Mouse (Mus musculus) v-Abl transformed pro-B cells (cell line): ENCODE measurements around the gene Tmc3.

Source experiments
- in situ Hi-C, 2 experiments: fragments of 400-800 bp; cut with MboI; formaldehyde crosslinking; loops; one replicate each; pipeline ENCODE4 v1.15.1; 2025; ENCODE audit not compliant: unreplicated experiment in 2 of 2

The Tmc3 gene

DNA sequence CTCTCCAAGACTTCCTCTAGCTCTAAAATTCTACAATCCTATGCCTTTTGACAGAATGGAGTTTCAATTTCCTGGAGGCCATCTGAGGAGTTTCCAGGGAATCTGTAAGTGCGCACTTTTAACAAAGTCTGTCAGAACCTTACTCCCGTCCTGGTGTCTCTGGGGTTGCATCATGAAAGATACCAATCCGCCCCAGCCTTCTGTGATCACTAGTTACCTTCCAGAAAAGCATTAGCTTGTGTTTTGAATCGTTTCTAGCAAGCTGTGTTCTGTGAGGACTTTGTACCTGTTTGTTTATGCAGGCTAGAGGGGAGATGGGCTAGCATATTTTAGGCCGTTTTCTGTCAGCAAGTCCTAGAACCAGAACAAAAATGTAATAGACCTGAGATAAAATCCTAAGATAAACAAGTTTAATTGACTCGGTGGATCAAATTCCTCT lies 48.0 kb downstream of the Tmc3 start:
- in situ Hi-C loops = loop anchor here in 1 of 2 experiments (25.0 kb wide), 1 partner anchor 1055 kb away; the partner anchor contains the start of gene Zfand6

DNA sequence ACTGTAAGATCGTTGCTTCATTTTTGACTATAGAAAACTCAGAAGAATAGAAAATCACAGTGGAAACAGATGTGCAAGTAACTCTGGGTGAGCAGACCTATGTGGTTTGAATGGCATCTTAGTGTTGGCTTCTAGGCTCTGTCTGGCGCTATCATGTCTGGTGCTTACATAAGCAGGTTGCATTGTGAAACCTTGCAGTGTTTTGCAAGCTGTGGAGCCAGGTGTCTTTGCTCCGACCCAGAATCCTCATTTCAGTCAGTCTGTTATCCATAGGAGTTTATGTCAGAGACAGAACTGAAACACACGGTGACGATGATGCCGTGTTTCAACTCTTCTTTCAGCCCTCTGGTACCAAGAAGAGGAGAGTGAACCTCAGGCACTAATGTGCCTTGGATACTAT lies 49.1 kb downstream of the Tmc3 start:
- in situ Hi-C loops = loop anchor here in 1 of 2 experiments (25.0 kb wide), 1 partner anchor 1053 kb away; the partner anchor contains the start of gene Zfand6

DNA sequence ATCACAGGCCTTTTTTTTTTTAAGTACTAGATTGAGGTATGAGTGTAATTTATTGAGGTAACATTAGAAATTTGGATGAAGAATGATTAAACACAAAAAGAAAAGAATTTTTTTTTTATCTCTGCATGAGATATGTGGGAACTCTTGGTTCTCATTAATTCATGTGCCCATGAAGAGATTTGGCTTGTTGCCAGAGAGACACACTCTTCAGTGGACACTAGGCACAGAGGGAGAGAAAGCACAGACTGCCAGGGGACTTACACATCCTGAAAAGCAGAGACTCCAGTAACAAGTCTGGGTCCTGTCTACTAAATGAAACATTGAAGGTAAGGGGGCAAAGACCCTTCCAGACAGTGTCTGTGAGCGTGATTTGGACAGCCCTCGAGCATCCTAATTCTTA lies 51.0 kb downstream of the Tmc3 start:
- in situ Hi-C loops = loop anchor here in 1 of 2 experiments (25.0 kb wide), 1 partner anchor 1052 kb away; the partner anchor contains the start of gene Zfand6

DNA sequence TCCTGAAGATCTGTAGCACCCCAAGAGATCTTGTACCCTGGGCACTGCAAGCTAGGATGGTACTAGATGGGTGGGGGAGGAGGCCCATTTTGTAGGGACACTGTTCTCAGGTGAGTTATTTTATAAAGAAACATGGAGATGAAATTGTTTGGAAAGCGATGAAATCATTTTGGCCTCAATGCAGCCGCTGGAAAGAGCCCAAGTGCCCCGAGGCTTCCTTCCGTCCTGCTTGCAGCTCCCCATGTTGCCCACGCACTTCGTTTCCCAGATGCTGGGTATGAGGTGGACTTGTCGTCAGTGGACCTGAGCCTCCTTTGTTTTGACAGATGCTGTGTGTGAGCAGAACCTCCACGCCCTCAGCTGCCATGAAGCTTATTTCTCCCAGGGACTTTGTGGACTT lies 51.7 kb downstream of the Tmc3 start:
- in situ Hi-C loops = loop anchor here in 1 of 2 experiments (25.0 kb wide), 1 partner anchor 1051 kb away; the partner anchor contains the start of gene Zfand6

DNA sequence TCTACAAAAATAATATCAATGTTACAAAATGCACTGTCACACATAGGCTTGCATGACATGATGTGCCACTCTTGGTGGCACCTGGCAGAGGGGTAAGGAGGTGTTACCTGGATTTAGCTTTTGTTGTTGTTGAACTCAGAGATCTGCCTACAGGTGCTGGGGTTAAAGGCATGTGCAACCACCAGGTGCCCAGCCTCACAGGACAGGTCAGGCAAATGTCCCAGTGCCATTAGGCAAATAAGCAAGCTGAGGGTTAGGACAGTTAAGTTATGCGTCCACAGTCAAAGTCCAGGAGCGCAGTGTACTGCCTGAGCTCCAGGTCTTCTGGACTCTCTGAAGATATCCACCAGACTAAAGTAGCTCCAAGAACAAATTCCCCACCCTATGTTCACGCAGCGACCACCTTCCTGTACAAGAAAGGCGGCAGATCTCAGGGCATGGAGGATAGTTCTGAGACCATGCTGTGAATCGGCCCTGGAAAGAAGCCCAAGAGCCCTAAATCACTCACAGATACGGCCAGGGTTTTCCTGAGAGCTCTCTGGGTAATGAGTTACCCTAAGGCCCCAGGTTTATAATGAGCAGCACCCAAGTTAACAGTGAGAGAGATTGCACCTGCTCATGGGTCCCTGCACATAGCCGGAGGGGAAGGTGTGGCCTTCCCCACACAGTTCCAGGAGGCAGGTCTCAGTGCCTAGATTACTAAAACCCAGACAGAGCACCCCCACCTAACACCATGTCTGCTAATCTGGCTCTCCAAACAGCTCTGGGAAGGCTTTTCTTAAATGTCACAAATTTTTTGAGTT lies 53.3 kb downstream of the Tmc3 start:
- in situ Hi-C loops = loop anchor here in 1 of 2 experiments (25.0 kb wide), 1 partner anchor 1049 kb away; the partner anchor contains the start of gene Zfand6

DNA sequence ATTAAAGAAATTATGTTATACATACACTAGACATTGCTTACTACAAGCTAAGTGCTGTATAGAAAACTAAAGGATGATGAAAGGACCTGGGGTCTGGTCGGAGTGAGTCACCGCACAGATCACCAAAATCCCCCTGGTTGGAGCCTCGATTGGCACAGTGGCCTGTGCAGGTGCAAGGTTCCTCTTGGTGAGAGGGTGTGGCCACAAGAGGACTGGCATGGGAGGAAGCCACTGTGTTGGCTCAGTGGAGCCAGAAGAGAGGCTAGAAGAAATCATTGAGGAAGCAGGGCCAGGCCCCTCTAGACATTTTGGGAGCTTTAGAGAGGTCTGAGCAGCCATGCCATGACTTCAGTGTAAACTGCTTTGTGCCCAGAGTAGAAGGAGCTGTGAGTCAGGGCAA lies 54.4 kb downstream of the Tmc3 start:
- in situ Hi-C loops = loop anchor here in 1 of 2 experiments (25.0 kb wide), 1 partner anchor 1048 kb away; the partner anchor contains the start of gene Zfand6

DNA sequence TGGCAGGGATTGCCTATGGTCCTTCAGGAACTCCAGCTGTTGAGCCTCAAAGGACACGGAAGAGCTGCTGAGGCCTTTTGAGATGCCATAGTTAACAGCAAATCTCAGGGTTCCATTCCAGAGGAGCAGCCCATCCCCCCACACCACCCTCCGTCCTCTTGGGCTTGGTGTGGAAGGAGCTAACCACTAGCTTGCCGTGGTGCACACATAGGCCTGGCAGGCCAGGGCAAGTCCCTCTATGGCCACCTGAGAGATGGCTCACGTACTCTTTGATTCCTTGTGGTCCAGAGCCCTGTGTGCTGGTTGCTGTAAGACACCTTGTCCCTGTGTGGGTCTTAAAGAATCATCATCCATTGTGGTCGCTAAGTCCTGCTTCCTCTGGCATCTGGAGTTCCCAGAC lies 55.9 kb downstream of the Tmc3 start:
- in situ Hi-C loops = loop anchor here (10.0 to 25.0 kb wide), 2 partner anchors 164 to 1047 kb away; partner anchors contain the start of gene Zfand6 (in 1 of the 2)

DNA sequence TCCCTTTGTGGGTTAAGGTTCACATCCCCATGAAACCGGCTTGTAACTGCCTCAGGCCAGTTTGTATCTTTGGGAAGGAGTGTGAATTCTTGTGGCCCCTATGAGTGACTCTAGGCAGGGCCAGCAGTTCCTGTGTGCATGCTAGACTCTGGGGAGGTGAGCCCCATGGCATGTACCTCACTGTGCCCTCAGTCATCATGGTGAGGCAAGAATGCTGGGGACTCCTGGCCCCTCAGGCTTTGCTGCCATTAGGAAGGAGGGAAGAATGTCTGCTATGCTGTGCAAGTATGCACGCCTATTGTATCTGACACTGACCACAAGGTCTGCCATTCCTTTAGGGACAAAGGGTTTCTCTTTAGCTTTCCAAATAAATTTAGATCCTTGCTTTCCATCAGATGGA lies 56.4 kb downstream of the Tmc3 start:
- in situ Hi-C loops = loop anchor here (10.0 to 25.0 kb wide), 2 partner anchors 164 to 1046 kb away; partner anchors contain the start of gene Zfand6 (in 1 of the 2)

DNA sequence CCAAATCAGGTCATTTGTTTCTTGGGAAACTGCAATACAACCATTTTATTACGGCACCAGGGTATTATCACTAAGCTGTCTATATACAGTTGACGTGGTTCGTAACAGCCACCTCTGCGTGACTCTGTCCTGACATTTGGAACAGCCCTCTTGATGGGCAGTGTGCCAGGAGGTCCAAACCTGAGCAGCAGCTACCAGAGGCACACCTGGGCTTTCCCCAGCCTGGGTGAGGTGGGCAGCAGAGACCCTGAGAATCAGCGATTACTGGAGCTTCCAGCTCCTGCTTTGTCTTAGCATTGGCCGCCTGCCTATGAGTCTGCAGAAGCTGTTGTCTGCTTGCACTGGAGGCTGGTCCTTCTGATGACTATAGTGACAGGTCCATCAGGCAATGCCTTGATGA lies 58.9 kb downstream of the Tmc3 start:
- in situ Hi-C loops = loop anchor here (10.0 to 25.0 kb wide), 2 partner anchors 161 to 1044 kb away; partner anchors contain the start of gene Zfand6 (in 1 of the 2)

DNA sequence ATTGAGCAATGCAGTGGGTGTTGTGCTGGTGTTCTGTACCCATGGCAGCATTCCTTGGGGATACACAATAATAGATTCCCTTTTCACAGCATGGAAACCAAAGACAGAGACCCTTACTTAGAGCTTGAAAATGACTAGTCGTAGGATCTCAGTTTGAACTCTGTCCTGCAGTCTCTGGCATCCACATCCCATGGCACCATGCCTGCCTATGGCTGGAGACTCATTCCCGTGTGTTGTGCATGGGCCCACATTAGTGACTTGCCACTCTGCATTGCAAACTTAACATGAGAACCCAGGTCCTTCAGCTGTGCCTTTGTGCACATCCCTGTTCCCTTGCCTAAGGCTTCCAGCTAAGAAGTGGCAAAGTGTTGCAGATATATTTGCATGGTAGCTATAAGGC lies 60.0 kb downstream of the Tmc3 start:
- in situ Hi-C loops = loop anchor here (10.0 to 25.0 kb wide), 2 partner anchors 160 to 1043 kb away; partner anchors contain the start of gene Zfand6 (in 1 of the 2)

DNA sequence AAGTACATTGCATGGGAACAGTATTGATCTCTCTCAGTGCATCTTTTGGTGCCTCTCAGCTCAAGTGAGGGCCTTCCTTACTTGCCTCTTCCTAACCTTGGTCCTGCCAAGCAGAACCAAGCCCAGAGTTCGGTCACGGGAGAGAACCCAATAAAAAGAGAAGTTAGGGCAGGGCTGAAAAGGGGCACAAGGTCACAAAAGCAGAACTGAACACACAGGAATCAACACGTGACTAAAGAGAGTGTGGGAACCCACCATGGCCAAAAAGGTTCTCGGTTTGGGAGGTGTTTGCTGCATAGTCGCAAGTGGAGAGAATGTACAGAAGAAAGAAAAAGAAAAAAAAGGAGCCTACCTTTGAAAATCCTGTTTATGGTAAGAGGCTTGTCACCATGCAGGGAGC lies 60.7 kb downstream of the Tmc3 start:
- in situ Hi-C loops = loop anchor here (10.0 to 25.0 kb wide), 2 partner anchors 159 to 1042 kb away; partner anchors contain the start of gene Zfand6 (in 1 of the 2)

DNA sequence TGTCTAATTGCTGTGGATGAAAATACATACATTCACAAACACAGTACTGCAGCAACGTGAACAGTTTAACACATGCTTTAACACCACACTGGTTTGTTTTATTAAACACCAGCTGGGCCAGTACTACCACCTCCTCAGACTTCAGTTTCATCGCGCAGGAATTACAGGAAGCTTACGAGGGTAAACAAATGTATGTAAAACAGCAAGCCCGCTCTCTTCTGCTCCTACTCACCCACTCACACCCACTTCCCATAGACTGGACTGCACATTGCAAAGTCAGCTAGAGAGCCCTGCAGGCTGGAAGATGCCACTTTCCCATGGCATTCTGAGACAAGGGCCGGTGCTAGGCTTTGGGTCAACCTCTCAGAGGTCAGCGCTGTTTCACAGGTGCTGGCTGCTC lies 64.1 kb downstream of the Tmc3 start:
- in situ Hi-C loops = loop anchor here (10.0 to 25.0 kb wide), 2 partner anchors 156 to 1038 kb away; partner anchors contain the start of gene Zfand6 (in 1 of the 2)

DNA sequence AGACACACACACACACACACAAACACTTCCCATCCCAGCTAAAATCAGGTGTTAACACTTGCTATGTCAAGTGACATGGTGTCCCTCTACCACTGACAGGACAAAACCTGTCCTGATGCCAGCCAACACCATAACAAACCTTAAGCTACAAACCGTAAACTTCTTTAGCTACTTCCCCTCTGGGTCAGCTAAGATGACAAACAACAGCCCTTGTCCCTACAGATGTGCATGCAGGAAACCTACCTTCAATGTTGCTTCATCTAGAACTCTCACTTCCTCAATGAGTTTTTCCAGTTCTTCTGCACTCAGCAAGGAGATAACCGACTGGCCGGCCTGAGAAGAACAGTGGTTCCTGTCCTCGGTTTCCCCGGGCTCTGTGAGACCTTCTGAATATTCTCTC lies 65.9 kb downstream of the Tmc3 start:
- in situ Hi-C loops = loop anchor here (10.0 to 25.0 kb wide), 3 partner anchors 462 to 788 kb away; partner anchors contain the start of genes Abhd17c (in 1 of the 2) and Mex3b (in 1 of the 2)

DNA sequence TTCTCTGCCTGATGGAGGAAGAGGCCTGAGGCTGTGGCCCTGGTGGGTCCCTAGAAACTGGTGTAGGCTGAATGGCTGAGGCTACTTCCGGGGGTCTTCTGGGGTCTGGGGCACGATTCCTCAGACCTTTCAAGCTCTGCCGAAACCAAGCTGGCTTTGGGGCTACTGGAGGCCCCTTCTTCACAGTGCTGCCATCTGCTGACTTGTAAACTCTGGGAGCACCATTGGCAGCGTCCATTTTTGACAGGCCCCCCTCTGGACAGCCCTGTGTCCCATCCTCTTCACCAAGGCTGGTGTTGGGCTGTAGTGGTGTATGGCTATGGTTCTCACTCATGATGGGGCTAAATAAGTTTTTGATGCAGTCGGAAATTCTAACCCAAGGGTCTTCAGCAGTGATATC lies 67.8 kb downstream of the Tmc3 start:
- in situ Hi-C loops = loop anchor here (10.0 to 25.0 kb wide), 3 partner anchors 460 to 790 kb away; partner anchors contain the start of genes Abhd17c (in 1 of the 2) and Mex3b (in 1 of the 2)

DNA sequence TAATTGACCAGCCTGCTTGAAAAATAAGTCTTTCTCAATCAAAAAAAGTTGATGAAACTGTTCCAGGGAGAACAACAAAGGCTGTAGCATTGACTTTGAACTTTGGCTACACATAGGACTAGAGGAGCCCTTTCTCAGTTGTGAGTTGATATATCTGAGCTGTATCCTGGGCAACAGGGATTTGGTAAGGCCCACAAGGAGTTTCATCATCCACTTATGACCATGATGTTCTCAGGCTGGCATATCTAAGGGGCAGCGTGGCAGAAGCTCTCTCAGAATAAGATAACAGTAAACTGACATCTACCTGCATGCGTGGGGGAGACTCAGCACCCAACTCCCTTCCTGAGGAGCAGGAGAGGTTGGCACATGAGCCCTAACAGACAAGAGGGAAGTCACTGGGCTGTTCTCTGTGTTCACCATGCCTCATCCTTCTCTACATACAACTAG lies 68.9 kb downstream of the Tmc3 start:
- in situ Hi-C loops = loop anchor here (10.0 to 25.0 kb wide), 3 partner anchors 459 to 791 kb away; partner anchors contain the start of genes Abhd17c (in 1 of the 2) and Mex3b (in 1 of the 2)

DNA sequence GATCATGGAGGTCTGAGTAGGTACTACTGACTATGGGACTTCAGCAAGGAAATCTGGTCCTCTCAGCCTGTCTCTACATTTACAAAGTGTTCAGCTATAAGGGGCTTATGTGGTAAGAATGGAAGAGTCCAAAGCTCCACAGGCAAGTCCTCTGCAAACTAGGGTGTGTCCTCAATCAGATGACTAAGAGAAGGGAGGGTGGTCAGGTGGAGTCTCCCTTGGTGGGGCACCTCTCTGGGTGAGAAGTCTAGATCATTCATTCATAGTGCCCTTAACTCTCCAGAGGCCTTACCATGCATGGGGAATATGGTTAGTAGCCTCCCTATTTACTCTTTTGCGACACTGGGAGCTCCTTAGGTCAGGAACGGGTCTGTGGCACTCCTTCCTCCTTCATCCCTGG lies 69.5 kb downstream of the Tmc3 start:
- in situ Hi-C loops = loop anchor here (10.0 to 25.0 kb wide), 3 partner anchors 458 to 792 kb away; partner anchors contain the start of genes Abhd17c (in 1 of the 2) and Mex3b (in 1 of the 2)

DNA sequence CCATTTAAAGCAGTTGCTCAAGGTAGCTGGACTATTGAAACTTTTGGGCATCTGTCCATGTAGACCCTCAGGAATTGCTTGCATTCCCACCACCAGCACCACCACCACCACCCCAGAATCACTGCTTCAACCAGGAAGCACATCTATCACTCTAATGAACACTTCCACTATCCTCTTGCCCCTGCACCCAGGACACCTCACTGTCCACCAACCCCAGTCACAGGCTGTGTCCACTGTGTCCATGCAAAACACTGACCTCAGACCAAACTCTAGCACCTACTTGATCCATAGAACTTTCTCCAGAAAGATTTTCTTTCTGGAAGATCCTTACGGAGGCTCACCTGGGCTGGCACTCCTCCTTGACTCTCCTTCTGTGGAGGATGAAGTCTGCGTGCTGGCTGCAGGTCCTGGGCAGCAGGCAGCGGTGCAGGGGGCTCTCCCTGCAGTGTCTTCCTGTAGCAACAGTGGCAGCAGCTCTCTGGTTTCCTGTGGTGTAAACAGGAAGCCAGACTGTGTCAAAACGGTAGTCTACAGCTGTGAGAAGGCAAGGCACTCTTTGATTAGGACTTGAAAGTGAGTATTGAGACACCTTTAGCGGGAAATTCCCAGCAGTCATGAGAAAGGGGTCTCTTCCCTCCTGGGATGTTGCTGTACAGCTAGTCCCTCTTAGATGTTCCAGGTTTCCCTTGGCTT lies 70.4 kb downstream of the Tmc3 start:
- in situ Hi-C loops = loop anchor here (5.0 to 25.0 kb wide), 5 partner anchors 152 to 793 kb away; partner anchors contain the start of genes Abhd17c (in 1 of the 2) and Mex3b (in 1 of the 2)

DNA sequence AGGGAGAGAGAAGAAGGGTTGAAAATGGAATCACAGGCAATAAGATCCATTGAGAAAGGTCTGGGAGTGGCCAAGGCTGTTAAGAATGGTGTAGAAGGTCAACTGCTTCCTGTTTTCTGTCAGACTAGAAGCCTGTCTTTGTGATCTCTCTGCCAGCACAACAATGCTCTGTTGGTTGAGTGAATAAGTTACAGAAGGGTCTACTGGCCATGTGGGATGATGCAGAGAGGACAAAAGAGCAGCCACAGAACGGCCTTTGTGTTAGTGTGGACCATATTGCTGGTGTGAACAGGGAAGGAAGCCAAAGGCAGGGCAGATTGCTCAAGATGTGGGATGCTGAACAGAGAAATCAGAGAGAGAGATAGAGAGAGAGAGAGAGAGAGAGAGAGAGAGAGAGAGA lies 74.0 kb downstream of the Tmc3 start:
- in situ Hi-C loops = loop anchor here (5.0 to 25.0 kb wide), 5 partner anchors 149 to 796 kb away; partner anchors contain the start of genes Abhd17c (in 1 of the 2) and Mex3b (in 1 of the 2)

DNA sequence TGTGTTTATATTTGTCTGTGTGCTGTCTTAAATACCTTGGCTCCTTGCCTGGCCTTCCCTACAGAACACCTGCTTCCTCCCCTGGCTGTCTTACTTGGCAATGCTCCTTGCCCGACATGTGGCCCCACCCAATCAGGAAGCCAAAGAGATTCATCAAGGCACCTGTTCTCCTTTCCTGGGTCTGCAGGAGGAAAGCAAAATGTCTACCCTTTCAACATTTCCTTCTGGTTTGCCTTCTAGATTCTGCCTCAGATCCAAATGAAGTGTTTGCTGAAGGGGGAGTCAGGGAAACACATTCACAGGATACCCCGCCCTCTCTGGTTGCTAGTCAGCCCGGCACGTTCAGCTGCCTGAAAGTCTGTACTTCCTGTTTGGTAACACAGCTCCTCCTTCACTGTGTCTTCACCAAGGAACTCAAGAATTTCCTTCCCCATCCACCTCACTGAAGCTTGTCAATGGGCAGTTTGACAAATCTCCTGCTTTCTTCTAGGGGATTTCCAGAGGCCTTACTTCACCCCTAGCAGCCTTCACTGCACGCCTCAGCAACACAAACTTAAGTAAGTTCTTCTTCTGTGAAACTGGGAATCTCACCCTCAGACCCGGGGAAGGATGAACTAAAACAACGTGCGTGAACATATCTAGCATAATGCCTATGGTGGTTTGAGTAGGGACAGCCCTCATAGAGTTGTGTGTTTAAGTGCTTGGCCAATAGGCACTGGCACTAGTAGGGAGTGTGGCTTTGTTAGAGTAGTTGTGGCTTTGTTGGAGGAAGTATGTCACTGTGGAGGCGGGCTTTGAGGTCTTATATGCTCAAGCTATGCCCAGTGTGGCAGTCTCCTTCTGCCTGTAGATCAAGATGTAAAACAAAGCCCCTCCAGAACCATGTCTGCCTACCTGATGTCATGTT lies 74.7 kb downstream of the Tmc3 start:
- in situ Hi-C loops = loop anchor here (5.0 to 25.0 kb wide), 5 partner anchors 148 to 797 kb away; partner anchors contain the start of genes Abhd17c (in 1 of the 2) and Mex3b (in 1 of the 2)
